Mouse (Mus musculus) heart, postnatal 10 days (tissue): ENCODE data around the gene Igsf3. TPM values are rescaled to one million over a fixed set of nuclear protein-coding genes. Genes with fewer than 3 reads are reported as not detected.
"Not testable (repeated sequence)": the region's sequence is repeated elsewhere in the genome, so short reads cannot be mapped to it uniquely, and the experiment has no call there.

Experiments used
- DNase-seq, 2 experiments: peaks; one replicate each; pipeline ENCODE4 v3.0.0; 2021
- intact Hi-C: fragments of 180-260 bp; cut with DNase I; formaldehyde crosslinking; loops from one replicate; pipeline ENCODE4 v1.15.1; 2025
- total RNA-seq, 2 experiments: library from RNA; stranded (reverse); gene quantifications; 2 replicates each; pipeline ENCODE4 v1.2.3; 2021

Gene Igsf3
- total RNA-seq, 2 experiments from 2014 or later, result 21.6 to 24.9 TPM

DNA sequence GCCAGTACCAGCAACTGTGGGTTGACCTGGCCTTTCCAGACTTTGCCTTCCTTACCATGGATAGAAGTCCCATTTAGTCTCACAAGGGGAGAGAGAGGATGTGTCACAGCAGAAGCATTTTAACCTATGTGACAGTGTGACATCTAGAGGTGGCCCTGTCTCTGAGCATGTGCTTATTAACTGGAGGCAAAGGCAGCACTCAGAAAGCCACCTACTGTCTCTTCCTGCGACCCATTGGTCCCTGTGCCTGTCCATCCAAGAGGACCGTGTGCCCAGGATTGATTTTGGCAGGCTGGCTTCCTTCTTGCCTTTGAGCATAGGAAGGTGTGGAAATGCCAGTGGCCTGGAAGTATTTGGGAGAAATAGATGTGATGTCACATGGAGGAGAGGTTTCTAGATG, 22.0 kb downstream of the Igsf3 start:
- no peak for DNase-seq

DNA sequence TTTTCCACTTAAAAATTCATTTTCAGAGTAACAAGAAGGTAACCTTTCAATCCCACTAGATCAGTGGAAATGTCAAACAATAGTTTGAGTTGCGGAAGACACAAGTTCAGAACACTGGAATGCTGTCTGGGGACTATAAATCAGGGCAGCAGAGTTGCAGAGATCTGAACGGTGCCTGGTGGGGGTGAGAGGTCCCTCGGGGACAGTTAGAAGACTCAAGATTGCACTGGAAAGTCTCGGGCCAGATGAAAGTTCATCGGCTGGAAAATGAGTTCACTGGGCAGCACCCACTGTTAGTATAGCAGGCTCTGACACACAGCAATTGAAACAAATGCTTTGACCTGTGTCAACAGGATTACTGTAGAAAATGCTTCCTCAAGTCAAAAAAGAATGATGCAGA, 24.6 kb downstream of the Igsf3 start:
- intact Hi-C loops, result no loop called here
- DNase-seq, result no peak

More for the DNA sequence above, 22.0 kb downstream of the Igsf3 start:
- intact Hi-C loops, result no loop called here

DNA sequence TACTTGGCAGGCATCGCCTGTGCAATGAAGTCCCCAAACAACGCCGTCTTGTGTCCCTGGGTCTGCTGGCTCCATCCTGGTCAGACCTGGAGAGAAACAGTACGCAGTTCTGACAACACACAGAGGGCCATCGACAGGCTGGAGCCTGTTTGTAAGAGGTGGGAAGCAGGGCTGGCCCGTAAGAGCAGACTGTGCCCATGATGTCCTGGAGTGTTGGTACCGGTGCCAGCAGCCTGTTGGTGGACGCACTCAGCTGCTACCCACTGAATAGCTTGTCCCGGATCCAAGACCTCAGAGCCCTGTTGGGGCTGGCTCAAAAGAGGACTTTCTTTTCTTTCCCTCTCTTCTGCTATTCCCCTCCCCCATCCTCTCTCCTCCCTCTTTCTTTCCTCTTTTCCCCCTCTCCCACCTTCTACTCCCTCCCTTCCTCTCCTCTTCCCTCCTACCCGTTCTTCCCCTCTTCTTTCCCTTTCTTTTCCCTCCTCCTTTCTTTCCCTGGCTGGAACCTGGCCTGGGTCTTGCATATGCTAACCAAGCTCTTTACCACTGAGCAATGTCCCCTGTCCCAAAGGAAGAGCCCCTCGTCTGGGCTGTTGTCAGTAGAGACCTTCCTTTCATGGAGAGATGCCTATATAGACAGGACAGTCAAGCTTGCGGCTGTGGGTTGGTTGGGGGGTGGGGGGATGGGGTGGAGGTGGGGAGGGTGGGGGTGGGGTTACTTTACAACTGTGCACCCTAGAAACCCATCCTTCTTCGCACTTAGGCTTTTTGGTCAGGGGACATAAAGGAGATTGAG, 27.9 kb downstream of the Igsf3 start:
- no peak for DNase-seq
- intact Hi-C loops, result no loop called here

DNA sequence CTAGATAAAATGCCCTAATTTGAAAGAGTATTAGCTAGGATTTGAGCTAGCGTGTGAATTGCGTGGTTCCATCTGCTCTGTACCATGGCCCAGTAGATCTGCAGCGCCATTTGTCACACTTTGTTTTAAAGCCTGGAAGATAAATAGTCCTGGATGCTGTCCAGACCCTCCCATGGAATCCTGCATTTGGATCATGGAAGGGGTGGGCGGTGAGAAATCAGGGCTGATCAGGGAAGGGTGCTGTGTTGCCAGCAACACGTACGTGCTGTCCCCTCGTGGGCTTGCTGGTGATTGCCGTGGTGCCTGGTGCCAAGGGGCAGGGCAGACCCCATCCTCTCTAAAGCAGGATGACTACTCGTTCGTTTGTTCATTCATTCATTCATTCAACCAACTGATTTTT, 28.6 kb downstream of the Igsf3 start:
- DNase-seq, result peak; percentile 53 to 62

DNA sequence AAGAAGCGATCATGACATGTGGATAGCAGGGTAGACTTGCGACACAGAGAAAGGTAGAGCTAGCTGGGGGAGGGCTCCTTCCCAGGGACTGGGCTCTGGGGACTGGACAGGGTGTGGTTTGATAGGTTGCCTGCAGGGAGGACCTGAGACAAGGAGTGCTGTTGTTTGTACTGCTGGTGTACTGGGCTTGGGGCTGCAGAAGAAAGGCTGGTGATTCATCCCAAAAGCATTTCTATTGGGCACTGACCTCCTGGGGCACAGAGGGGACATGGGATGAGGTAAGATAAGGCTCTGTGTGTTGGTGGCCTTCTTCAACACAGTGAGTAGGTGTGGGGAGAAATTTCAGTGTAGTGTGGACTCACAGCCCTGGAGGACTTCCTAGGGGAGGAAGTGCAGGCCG, 29.2 kb downstream of the Igsf3 start:
- no peak for DNase-seq
- intact Hi-C loops, result no loop called here

More for the DNA sequence above, 28.6 kb downstream of the Igsf3 start:
- intact Hi-C loops, result no loop called here

DNA sequence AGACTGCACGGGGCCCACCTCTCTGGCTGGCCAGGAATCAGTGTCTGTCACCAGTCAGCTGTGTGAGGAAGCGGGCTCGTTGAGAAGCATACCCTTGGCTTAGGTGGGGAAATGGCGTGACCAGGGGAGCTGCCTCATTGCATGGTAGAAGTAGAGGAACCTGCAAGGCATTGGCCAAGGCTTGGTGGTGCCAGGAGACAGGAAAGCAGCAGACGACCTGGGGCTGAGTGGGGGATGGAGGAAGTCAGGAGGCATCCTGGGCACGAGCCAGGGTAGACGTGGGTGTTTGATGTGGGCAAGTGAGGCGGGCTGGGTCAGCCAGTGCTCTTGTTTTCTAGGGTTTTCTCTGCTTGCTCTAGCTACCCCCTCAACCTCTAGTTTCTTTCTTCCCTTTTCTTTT, 30.7 kb downstream of the Igsf3 start:
- no peak for DNase-seq
- intact Hi-C loops, result no loop called here

DNA sequence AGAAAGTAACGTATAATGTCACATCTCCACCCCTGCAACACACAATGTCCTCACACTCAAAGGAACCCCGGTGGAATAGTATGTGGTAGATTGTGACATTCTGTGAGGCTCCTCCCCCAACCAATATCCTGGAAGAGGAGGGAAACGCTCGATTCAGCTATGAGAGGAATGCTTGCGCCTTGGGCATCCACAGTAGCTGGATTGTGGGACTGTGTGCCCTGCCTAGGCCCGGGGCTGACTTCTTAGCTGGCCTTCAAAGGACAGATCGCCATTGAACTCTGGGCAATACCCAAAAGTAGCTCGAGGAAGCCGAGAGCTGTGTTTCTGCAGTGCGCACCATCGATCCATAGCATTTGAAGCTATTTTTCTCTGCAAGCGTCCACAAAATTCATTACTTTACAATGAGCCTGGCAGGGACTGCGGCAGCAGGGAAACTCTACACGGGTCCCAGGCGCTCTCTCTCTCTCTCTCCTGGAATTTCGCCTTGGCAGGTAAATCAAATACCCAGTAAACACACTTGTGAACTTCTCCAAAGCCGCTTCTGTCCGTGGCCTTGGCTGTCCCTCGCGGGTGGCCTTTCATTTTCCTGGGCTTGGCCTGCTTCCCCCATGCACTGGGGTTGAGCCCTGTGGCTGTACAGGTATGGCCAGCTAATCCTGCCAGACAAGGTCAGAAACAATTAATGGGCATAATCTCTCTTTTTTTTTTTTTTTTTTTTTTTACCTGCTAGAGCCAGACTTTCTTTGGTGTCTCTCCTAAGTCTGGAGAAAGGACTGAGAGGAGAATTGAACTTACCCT, 32.3 kb downstream of the Igsf3 start:
- intact Hi-C loops, result no loop called here
- no peak for DNase-seq

DNA sequence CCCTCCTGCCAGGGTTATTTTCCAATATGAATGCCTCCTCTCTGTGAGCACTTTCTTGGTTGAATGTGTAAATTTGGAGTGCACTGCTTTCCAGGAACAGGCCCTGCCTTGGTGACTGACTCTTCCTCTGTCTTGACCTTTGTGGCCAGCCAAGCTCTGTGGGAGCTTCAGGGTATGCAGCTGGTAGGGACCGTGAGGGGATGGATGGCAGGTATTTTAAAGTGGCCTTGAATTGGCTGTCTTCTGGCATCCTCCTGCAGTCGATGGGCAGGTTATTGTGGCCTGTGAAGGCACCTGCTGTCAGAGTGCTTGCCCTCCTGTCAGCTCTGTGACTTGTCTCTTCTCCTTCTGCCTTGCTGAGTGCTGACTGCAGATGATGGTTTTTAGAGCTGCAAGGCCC, 33.3 kb downstream of the Igsf3 start:
- intact Hi-C loops, result no loop called here
- no peak for DNase-seq

DNA sequence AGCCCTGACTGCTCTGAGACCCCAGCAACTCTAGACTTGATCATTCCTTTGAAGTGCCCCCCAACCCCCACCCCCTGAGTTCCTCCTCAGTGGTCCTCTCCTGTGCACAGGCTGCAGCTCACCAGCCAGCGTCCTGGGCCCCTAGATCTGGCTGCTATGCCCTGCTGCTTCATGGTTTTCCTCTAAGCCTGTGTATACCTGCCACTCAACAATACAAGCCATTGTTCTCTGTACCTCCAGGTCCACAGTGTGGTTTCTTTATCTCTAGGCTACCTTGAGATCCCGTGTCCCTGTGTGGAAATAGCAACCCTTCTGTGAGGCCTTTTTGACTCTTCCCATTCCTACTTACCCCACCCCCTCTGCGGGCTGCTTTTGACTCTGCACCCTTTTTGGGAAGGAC, 33.9 kb downstream of the Igsf3 start:
- intact Hi-C loops, result no loop called here
- no peak for DNase-seq

DNA sequence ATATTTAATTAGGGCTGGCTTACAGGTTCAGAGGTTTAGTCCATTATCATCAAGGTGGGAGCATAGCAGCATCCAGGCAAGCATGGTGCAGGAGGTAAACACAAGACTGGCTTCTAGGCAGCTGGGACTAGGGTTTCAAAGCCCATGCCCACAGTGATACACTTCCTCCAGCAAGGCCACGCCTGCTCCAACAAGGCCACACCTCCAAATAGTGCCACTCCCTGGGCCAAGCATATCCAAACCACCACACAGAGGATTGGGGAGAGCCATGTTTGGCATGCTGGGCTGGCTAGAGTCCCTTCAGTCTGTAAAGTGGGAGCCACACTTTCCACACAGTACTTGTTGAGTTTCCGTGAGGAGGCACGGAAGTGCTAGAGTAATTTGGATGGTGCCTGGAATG, 34.7 kb downstream of the Igsf3 start:
- intact Hi-C loops, result no loop called here
- DNase-seq, result no peak

DNA sequence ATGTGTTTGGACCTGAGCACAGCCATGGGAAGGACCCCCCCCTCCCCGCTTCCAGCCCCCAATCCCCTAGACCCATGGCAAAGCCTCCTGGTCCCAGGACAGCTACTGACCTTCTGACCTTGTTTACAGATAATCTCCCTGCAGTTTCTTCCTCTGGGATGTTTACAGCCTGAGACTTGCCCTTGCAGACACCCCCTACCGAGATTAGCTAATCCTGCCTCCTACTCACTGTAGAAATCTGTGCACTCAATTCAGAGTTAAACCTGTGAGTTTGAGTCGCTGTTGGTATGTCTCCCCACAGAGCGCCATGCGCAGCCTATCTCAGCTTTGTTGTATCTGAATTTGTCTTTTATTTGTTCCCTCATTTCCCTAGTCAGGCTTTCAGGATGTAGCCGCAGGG, 35.2 kb downstream of the Igsf3 start:
- intact Hi-C loops, result no loop called here
- DNase-seq, result no peak

DNA sequence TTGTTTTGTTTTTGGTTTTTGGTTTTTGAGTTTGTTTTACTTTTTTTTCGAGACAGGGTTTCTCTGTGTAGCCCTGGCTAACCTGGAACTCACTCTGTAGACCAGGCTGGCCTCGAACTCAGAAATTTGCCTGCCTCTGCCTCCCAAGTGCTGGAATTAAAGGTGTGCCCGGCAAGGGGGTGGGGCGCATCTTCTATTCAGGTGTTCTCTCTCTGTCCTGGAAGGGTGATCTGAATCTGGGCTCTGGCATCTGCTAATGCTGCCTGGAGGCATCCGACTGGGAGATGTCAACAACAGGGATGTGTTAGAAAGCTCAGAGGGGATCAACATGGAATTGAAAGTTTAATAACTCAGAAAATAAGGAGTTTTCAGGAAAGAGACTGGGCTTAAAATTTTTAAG, 36.1 kb downstream of the Igsf3 start:
- DNase-seq, intact Hi-C loops: not testable (repeated sequence)

DNA sequence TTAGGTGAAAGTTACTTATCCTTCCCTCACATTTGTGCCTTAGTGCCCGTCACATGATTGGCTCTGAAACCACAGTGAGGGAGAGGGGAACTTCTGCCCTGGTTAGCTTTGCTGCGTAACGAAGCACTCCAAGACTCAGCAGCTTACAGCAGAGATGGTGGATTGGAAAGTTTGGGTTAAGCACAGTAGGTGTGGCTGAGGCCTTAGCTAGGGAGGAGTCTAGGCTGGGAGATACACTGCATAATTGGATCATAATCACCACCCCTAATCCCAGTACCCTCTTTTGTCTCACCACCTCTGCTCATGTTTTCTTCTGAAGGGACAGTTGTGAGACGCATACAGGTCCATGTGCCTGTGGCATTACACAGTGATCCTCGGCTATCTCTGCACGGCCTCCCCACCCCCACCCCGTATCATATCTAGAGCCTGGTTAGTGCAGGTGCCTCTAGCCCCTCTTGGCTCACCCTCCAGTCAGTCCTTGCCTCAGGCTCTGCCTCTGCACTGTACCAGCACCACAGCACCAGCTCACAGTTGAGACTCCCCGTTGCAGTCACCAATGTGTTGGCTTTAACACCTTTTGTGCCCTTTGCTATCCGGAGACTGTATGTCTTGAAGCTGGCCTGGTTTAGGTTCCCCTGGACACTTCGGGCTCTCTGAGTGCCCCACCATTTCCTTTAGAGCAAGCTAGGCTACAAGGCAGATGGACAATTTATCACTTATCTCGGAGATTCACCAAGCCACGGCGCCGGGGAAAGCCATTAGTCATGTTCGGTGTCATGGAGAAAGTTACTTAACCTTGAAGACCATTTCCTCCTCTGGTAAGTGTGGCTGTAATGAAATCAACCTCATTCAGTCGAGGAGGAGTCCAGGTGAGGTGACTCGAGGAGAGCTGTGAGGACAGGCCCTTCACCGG, 42.1 kb downstream of the Igsf3 start:
- no peak for DNase-seq
- intact Hi-C loops, result no loop called here

DNA sequence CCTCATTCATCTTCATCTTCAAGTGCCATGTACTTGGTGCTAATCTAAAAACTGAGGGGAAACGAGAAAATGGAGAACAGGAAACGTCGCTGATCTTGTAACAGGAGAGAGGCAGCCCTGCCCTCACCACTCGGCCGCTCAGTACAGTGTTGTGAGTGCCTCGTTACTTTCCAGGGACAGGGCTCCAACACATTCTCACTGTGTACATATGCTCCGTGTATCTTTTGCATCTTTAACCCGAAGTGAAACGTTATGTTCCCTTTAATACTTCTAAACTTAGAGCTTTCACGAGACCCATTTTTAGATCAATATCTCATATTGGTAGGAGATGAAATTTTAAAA, 42.7 kb downstream of the Igsf3 start:
- no peak for DNase-seq
- intact Hi-C loops, result no loop called here

DNA sequence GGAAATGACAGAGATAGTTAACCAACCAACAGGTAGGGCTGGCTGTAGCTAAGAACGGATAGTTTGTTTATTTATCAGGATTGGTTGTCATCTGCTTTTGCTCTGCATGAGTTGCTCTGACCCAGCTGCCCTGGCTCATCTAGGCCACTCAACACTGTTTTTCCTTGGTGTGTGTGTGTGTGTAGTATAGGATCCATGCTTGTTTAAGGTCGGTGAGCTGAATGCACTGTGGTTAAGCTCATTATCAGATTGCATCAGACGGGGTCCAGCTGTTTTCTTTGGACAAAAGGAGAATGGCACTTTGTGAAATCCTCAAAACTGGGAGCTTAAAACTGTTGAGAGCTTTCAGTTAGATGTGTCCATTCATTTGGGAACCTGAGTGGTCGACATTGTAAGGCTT, 46.3 kb downstream of the Igsf3 start:
- DNase-seq, result no peak
- intact Hi-C loops, result no loop called here

DNA sequence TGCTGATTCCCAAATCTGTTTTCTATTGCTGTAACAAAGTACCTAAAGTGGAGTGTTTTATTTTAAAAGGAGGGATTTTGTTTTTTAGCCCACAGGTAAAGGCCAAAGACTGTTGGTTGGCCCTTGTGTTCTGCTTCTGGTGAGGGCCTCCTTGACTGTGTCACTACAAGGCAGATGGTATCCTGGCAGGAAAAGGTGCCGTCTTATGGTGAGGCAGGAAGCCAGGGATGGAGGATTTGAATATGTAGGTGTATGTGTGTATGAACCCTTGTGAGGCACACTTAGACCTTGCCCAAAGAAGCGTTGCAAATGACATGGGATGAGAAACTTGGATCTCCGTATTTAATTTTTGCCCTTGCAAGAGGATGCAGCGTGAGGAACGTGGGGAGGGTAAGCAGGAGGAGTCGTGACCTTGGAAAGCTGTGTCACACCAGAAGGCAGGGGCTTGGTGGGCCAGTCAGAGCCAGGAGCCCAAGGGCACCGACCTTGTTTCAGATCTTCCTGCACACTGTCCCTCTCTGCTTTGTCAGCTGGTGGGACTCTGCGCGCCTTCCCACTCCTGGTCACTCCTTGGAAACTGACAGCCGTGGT, 47.5 kb downstream of the Igsf3 start:
- intact Hi-C loops, result no loop called here
- DNase-seq, result no peak

DNA sequence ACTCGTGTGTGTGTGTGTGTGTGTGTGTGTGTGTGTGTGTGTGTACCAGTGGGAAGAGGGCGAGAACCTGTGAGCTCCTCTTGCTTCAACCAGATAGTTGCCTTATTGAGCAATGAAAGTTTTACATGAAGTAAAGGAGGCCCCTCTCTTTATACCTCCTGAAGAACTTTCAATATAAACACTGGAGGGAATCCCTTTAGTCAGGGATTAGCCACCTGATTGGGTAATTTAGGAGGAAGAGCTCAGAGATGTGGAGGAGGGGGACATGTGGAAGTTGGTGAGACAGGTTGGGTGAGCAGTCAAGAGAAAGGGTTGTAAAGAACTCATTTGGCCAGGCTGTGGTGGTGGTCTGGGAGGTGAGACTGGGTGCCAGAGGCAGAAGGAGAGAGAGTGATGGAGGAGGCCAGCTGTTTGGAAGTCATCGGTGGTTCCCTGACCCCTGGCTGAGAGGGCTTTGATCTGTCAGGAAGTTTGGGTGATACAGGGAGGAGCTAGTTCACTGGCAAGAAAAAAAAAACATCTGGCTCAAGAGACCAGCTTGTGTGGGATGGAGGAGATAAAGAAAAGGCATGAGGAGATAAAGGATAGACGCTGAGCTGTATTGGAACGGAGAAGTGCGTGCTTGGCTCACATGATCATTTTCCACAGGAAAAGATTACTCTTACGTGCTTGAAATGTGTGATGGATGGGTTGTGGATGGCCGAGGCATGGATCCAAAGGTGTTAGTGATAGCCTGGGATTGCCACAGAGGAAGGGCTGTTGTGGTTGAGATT, 53.3 kb downstream of the Igsf3 start:
- intact Hi-C loops, result no loop called here
- DNase-seq, result peak; percentile 46 to 47

DNA sequence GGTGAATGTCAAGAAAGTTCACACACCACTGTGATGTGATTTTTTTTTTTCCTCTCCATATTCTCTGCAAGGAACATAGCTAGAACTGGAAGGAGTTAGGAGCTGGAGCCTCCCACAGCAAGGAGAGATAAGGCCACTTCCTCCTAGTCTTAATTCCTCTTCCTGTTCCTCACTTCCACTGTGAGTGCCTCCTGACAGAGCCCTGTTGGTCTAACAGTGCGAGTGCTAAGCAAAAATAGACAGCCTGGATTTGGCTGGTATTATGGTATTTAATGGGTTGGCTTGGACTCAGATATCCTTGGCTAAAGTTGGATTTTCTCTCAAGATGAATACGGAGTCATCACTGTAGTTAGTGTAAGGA, 53.9 kb downstream of the Igsf3 start:
- intact Hi-C loops, result no loop called here
- DNase-seq, result peak in 1 of 2 experiments; percentile 22

DNA sequence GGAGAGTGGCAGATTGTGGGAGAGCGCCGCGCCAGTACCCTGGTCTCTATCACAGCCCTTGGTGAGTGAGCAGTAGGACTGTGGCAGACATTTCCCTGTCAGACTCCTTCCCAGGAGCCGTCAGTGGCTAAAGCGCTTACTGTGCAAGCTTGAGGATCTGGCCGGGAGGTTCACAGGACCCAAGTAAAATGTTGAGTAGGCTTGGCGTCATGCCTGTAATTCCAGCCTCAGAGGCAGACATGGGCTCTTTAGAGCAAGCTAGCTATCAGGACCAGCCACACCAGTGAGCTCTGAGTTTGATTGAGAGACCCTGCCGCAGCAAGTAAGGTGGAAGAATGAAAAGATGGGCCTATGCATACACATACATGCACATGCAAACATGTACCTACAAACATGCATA, 58.8 kb downstream of the Igsf3 start:
- intact Hi-C loops, result no loop called here
- DNase-seq, result peak; percentile 52 to 57

DNA sequence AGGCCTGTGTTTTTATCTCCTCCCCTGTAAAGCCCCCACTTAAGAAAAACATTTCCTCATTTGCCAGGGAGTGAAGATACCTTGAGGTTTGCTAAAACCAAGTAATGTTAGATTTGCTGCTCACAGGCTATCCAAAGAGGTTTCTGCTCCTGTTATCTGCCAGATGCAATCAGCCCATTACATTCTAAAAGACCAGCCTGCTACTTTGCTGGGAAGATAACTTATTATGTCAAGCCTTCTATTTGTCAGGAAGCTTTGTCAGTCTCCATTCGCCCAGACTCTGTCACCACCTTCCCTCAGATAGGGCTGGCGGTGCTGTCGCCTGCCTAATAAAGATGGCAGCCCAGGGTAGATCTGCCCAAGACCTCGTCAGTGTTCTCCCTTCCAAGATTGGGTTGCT, 59.6 kb downstream of the Igsf3 start:
- intact Hi-C loops, result no loop called here
- DNase-seq, result no peak
